Comparison of ENCODE assay signal across 22 mouse cellular contexts in the genomic region with DNA sequence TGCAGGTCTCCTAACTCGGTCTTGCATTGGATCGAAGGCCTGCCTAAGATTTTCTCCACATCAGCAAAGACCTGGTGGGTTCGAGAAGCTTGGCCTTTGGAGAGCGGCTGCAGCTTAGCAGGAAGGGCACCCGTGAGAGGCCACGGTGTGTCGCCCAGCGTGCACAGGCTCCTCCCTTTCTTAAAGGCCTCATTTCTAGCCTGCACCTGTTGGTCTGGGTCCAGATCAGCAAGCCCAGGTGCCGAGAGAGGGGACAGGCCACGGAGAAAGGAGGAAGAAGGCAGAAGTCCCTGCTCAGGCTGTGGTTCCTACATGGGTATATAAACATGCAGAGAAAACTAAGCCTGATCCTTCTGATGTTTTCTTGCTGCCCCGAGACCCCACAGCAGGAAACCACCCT. TPM values are rescaled to one million over a fixed set of nuclear protein-coding genes. Genes with fewer than 3 reads are reported as not detected.
A peak's percentile ranks its signal among the peaks of the same experiment; 100 is the strongest.
DNase-seq lines count a peak whose midpoint lies in the region; ATAC-seq and TF ChIP-seq lines count a peak whose summit lies in the region.
"Had no signal": no experiment of that assay in that cellular context is flagged by ENCODE, and none has a peak within 500 bp of the region (broad histone marks: within the 10 kb centered on the region; RNA-seq: fewer than 3 reads in every experiment).

No protein-coding gene starts in this region.

- no peak overlapping the region for H3K9ac ChIP-seq in intestine, postnatal 0 days (ENCODE audit: low read depth, low read length)
- H3K9ac ChIP-seq: embryonic facial prominence, embryonic 12.5 days; forebrain, embryonic 12.5 days; forebrain, postnatal 0 days; heart, embryonic 15.5 days; hindbrain, embryonic 14.5 days had no signal

- peak overlapping the region; percentile 41 for H3K4me2 ChIP-seq in intestine, postnatal 0 days (replicated peaks; ENCODE audit: low read depth)
- H3K4me2 ChIP-seq: embryonic facial prominence, embryonic 12.5 days; forebrain, embryonic 12.5 days; heart, embryonic 11.5 days; heart, embryonic 15.5 days; hindbrain, embryonic 14.5 days had no signal

- no peak overlapping the region for H3K4me3 ChIP-seq in gastrocnemius, adult 2 months
- H3K4me3 ChIP-seq in intestine, postnatal 0 days (ENCODE audit: low read depth, low read length) = no peak overlapping the region
- H3K4me3 ChIP-seq in embryonic facial prominence, embryonic 10.5 days = no peak overlapping the region
- H3K4me3 ChIP-seq: embryonic facial prominence, embryonic 12.5 days; forebrain, embryonic 12.5 days; heart, embryonic 15.5 days; hindbrain, embryonic 10.5 days had no signal

- H3K9me3 ChIP-seq in intestine, postnatal 0 days (ENCODE audit: control insufficient read depth) = no peaks in the 10 kb centered on the region
- no peaks in the 10 kb centered on the region for H3K9me3 ChIP-seq in embryonic facial prominence, embryonic 10.5 days
- H3K9me3 ChIP-seq: embryonic facial prominence, embryonic 12.5 days; forebrain, embryonic 12.5 days; heart, embryonic 15.5 days; hindbrain, embryonic 10.5 days had no signal

- peak; percentile 85 for ATAC-seq in intestine, postnatal 0 days
- ATAC-seq: forebrain, postnatal 0 days had no signal

- intact Hi-C loops in gastrocnemius, adult 2 months (cut with DNase I) = no loop called here
- intact Hi-C loops in heart, postnatal 25 days (cut with DNase I) = no loop called here

- TF ChIP-seq CTCF in gastrocnemius, adult 2 months (IDR thresholded peaks at IDR 0.05) = no peak
- no peak for TF ChIP-seq CTCF in intestine, postnatal 0 days (IDR thresholded peaks at IDR 0.05; ENCODE audit: low read depth)

- 54% methylated on average over 11 of the region's 11 CpGs for WGBS in intestine, postnatal 0 days
- WGBS in embryonic facial prominence, embryonic 10.5 days = 91% methylated on average over 11 of the region's 11 CpGs

- H3K27ac ChIP-seq in gastrocnemius, adult 2 months = no peak overlapping the region
- peak overlapping the region; percentile 70; the same call in 1 of the 2 replicates for H3K27ac ChIP-seq in intestine, postnatal 0 days (ENCODE audit: low read depth, low read length)
- no peak overlapping the region for H3K27ac ChIP-seq in embryonic facial prominence, embryonic 10.5 days (replicated peaks)
- H3K27ac ChIP-seq: embryonic facial prominence, embryonic 12.5 days; forebrain, embryonic 12.5 days; heart, embryonic 15.5 days; hindbrain, embryonic 10.5 days; hindbrain, embryonic 14.5 days had no signal

- H3K36me3 ChIP-seq in intestine, postnatal 0 days (ENCODE audit: control insufficient read depth, insufficient read depth) = peaks cover 15% of the 10 kb centered on the region
- H3K36me3 ChIP-seq in embryonic facial prominence, embryonic 10.5 days (replicated peaks) = peaks cover 65% of the 10 kb centered on the region

- H3K27me3 ChIP-seq in intestine, postnatal 0 days (replicated peaks; ENCODE audit: control insufficient read depth, insufficient read depth, low read length) = no peaks in the 10 kb centered on the region
- H3K27me3 ChIP-seq in embryonic facial prominence, embryonic 10.5 days (replicated peaks; ENCODE audit: low read depth, poor library complexity, severe bottlenecking) = no peaks in the 10 kb centered on the region
- H3K27me3 ChIP-seq: embryonic facial prominence, embryonic 12.5 days; forebrain, embryonic 12.5 days; heart, embryonic 15.5 days had no signal

- H3K4me1 ChIP-seq in intestine, postnatal 0 days (replicated peaks; ENCODE audit: control insufficient read depth, insufficient read depth, low read length) = peaks cover 5% of the 10 kb centered on the region; the same call in 1 of the 2 replicates
- H3K4me1 ChIP-seq in embryonic facial prominence, embryonic 10.5 days = 0 out of 2 replicates have a peak, but pooled peaks cover 2% of the 10 kb centered on the region
- H3K4me1 ChIP-seq: embryonic facial prominence, embryonic 12.5 days; forebrain, embryonic 12.5 days had no signal

- peak; percentile 6 for DNase-seq in gastrocnemius, adult 2 months
- DNase-seq in gastrocnemius, postnatal 4 days (ENCODE audit: low spot score in 2 of 2) = no peak
- DNase-seq in thymus, postnatal 25 days = peak; percentile 7
- no peak for DNase-seq in thymus, adult 18-20 months
- DNase-seq in heart, postnatal 25 days (ENCODE audit: low spot score) = no peak
- DNase-seq in embryonic facial prominence, embryonic 10.5 days (ENCODE audit: low spot score) = no peak
- DNase-seq: adrenal gland, adult 8-10 months; adrenal gland, postnatal 36 days; cerebellum, adult 8-10 months; cerebellum, postnatal 14 days; embryo, embryonic 11 days; forebrain, postnatal 0 days; gastrocnemius, postnatal 25 days; heart, adult 18-20 months; heart, postnatal 14 days had no signal

RNA-seq across cellular contexts. Expression of a gene that starts 21.2 kb away (rescaled TPM):
- total RNA-seq in gastrocnemius, adult 2 months (2021) = 1 to 10 TPM; 2.0 to 2.5 TPM
- total RNA-seq in gastrocnemius, postnatal 4 days (2021) = 10 to 100 TPM; 11.9 to 12.5 TPM
- 12.4 and 15.5 TPM in 2 replicates for polyA plus RNA-seq in intestine, postnatal 0 days (2015; fragmentation: Nextera tagmentation; extraction: Ambion mirVana)
- 1 to 10 TPM; 5.8 to 6.4 TPM for total RNA-seq in heart, postnatal 25 days (2021)
- polyA plus RNA-seq in embryonic facial prominence, embryonic 10.5 days (2016; fragmentation: Nextera tagmentation; extraction: Ambion mirVana) = 22.8 and 24.4 TPM in 2 replicates

RNA-seq across cellular contexts. Expression of a gene that starts 31.0 kb away (rescaled TPM):
- 10 to 100 TPM; 26.1 to 72.2 TPM for total RNA-seq in gastrocnemius, adult 2 months (2021)
- total RNA-seq in gastrocnemius, postnatal 4 days (2021) = 10 to 100 TPM; 36.9 to 39.6 TPM
- polyA plus RNA-seq in intestine, postnatal 0 days (2015; fragmentation: Nextera tagmentation; extraction: Ambion mirVana) = 10.1 and 10.7 TPM in 2 replicates
- total RNA-seq in heart, postnatal 25 days (2021) = 10 to 100 TPM; 31.6 to 33.1 TPM
- 22.4 and 22.6 TPM in 2 replicates for polyA plus RNA-seq in embryonic facial prominence, embryonic 10.5 days (2016; fragmentation: Nextera tagmentation; extraction: Ambion mirVana)

Comparison
In these comparisons a context has a peak if more than half of its experiments do, and no peak if none do; other contexts are left out.
1. DNase-seq: peak in gastrocnemius, adult 2 months (single experiment) and thymus, postnatal 25 days (single experiment); none in gastrocnemius, postnatal 4 days (0 of 2), thymus, adult 18-20 months (0 of 2), heart, postnatal 25 days (single experiment) and embryonic facial prominence, embryonic 10.5 days (single experiment).